Mouse (Mus musculus): ENCODE results near the gene Gm21954. TPM values are rescaled to one million over a fixed set of nuclear protein-coding genes. Genes with fewer than 3 reads are reported as not detected.

The Gm21954 gene
- polyA plus RNA-seq, 1 experiment from 2014 or later = not detected

- ATAC-seq (ENCODE audit: low FRiP score, low read depth) = peak; percentile 49; the same call in 1 of the 2 replicates
- Histone ChIP-seq H3K9me3 (no peaks in the 10 kb centered on the region), H3K4me1 (peaks cover 12% of the 10 kb centered on the region), H3K36me3 (no peaks in the 10 kb centered on the region; the same call in 1 of the 2 replicates), H3K4me3 (no peak overlapping the region), H3K9ac (no peak overlapping the region), H3K27me3 (replicated peaks) (no peaks in the 10 kb centered on the region), H3K4me2 (replicated peaks) (peak overlapping the region; percentile 57), H3K27ac (no peak overlapping the region)
- 57% methylated on average over 3 of the region's 3 CpGs for WGBS
These were observed 10.9 kb downstream of the Gm21954 start for GRCm38 (mm10) chr3:55461092-55461491.

DNA sequence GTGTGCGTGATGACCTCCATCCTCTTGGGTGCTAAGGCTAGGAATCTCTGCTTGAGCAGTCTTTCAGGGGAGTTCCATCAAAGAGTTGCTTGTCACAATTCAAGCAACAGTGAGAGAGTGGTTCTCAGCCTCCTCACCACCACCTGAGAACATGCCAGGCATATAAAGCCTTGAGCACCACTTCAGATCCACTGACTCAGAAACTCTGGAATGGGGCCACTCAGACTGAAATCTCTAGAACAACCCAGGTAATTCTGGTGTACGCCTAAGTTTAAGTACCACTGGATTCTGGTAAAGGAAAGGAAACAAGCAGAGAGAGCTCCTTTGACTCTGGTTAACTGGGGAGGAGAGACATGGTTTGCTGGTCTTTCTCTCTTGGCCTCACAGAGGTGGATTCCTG, 19.5 kb downstream of the Gm21954 start:
- no peaks in the 10 kb centered on the region for H3K27me3 ChIP-seq (replicated peaks)
- no peaks in the 10 kb centered on the region for H3K9me3 ChIP-seq
- no peak overlapping the region for H3K27ac ChIP-seq
- no peak for ATAC-seq (ENCODE audit: low FRiP score, low read depth)
- 93% methylated on average over 2 of the region's 2 CpGs for WGBS
- H3K4me2 ChIP-seq (replicated peaks) = no peak overlapping the region
- no peak overlapping the region for H3K9ac ChIP-seq
- no peaks in the 10 kb centered on the region for H3K4me1 ChIP-seq
- no peak overlapping the region for H3K4me3 ChIP-seq
- peaks cover 3% of the 10 kb centered on the region for H3K36me3 ChIP-seq

DNA sequence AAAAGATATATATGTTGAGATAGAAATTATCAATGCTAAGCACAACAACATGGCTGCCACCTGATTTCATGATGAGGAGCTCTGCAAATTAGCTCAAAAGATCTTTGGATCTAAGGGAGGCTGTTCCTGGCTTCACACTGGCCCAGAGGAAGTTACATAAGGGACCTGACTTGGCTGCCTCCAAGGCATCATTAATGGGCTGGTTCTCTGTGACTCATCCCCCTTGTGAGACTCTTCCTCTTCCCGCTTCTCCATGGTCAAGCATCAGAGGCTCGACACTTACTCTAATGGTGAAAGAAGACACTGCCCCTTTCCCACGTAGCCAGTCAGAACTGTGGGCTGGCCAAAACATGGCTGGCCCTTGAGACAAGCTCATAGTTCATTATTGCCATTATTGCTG, 20.1 kb downstream of the Gm21954 start:
- ATAC-seq (ENCODE audit: low FRiP score, low read depth) = no peak
- no peak overlapping the region for H3K4me2 ChIP-seq (replicated peaks)
- peaks cover 3% of the 10 kb centered on the region for H3K36me3 ChIP-seq
- H3K9ac ChIP-seq = no peak overlapping the region
- H3K27ac ChIP-seq = no peak overlapping the region
- no peaks in the 10 kb centered on the region for H3K27me3 ChIP-seq (replicated peaks)
- no peaks in the 10 kb centered on the region for H3K9me3 ChIP-seq
- H3K4me3 ChIP-seq = no peak overlapping the region
- WGBS = 85% methylated on average over 3 of the region's 3 CpGs
- H3K4me1 ChIP-seq = no peaks in the 10 kb centered on the region

DNA sequence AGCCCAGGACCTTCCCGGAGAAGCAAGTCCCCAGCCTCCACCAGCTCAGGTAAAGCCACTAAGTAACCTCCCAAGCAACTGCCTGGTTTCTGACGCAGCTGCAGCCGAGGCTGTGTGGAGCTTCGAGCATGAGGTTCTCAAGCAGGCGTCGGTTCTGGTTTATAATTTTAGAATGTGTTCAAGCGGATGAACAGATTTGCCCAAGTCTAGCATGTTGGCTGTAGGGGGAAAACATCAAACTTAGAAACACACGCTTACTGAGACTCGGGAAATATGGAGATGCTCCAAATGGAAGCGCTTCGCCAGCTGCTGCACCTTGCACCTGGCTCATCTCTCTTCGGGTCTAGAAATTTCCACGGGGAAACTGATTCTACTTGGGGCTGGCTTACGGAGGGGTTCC, 21.0 kb downstream of the Gm21954 start:
- Histone ChIP-seq H3K27ac (no peak overlapping the region), H3K36me3 (peaks cover 3% of the 10 kb centered on the region; the same call in 1 of the 2 replicates), H3K4me1 (no peaks in the 10 kb centered on the region), H3K4me2 (replicated peaks) (no peak overlapping the region), H3K9me3 (no peaks in the 10 kb centered on the region), H3K9ac (no peak overlapping the region), H3K4me3 (no peak overlapping the region), H3K27me3 (replicated peaks) (no peaks in the 10 kb centered on the region)
- no peak for ATAC-seq (ENCODE audit: low FRiP score, low read depth)
- WGBS = 94% methylated on average over 14 of the region's 14 CpGs

DNA sequence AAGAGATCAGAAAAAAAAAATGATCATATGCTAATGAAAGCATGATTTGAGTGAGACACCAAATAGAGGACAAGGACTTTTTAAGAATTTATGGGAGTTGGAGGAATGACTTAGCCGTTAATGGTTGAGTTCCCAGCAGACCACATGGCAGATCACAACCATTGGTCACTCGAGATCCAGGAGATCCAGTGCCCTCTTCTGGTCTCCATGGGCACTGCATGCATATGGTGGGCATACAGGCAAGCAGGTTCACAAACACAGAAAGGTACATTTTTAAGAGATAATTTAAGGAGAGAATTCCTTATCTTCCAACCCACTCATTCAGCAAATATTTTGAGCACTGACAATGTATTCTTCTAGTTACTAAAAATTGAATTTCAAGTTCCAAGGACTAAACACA, 22.9 kb downstream of the Gm21954 start:
- H3K9me3 ChIP-seq = no peaks in the 10 kb centered on the region
- no peak overlapping the region for H3K27ac ChIP-seq
- no peaks in the 10 kb centered on the region for H3K4me1 ChIP-seq
- H3K36me3 ChIP-seq = peaks cover 3% of the 10 kb centered on the region; the same call in 1 of the 2 replicates
- H3K4me2 ChIP-seq (replicated peaks) = no peak overlapping the region
- no peak for ATAC-seq (ENCODE audit: low FRiP score, low read depth)
- H3K4me3 ChIP-seq = no peak overlapping the region
- H3K9ac ChIP-seq = no peak overlapping the region
- WGBS = 87% methylated on average over 2 of the region's 2 CpGs
- H3K27me3 ChIP-seq (replicated peaks) = no peaks in the 10 kb centered on the region

- no peaks in the 10 kb centered on the region for H3K9me3 ChIP-seq
- H3K4me3 ChIP-seq = no peak overlapping the region
- H3K36me3 ChIP-seq = peaks cover 3% of the 10 kb centered on the region; the same call in 1 of the 2 replicates
- H3K4me2 ChIP-seq (replicated peaks) = no peak overlapping the region
- no peak overlapping the region for H3K27ac ChIP-seq
- no peak for ATAC-seq (ENCODE audit: low FRiP score, low read depth)
- H3K27me3 ChIP-seq (replicated peaks) = no peaks in the 10 kb centered on the region
- no peak overlapping the region for H3K9ac ChIP-seq
- H3K4me1 ChIP-seq = no peaks in the 10 kb centered on the region
- 87% methylated on average over 5 of the region's 5 CpGs for WGBS
These were observed 24.2 kb downstream of the Gm21954 start for GRCm38 (mm10) chr3:55447486-55448460.

DNA sequence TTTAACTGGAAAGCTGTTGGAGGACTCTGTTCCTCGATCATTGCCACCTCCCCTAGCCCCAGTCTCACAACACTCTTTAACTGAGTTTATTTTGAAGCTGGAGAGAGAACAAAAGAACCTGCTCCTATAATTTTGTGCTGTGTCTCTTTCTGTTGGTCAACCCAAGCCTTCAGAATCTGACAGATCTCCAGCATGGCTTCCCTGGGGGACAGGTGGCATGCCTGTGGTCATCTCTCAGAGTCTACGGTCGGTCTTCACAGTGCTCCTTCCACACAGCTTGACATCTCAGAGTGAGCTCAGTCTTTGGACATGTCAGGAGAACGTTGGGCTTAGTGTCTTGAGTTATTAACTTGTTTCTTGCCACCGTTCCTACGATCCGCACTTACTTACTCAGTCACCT, 25.3 kb downstream of the Gm21954 start:
- no peaks in the 10 kb centered on the region for H3K36me3 ChIP-seq
- no peaks in the 10 kb centered on the region for H3K4me1 ChIP-seq
- 90% methylated on average over 7 of the region's 7 CpGs for WGBS
- H3K9ac ChIP-seq = no peak overlapping the region
- no peak overlapping the region for H3K27ac ChIP-seq
- H3K4me3 ChIP-seq = no peak overlapping the region
- H3K9me3 ChIP-seq = no peaks in the 10 kb centered on the region
- no peak overlapping the region for H3K4me2 ChIP-seq (replicated peaks)
- H3K27me3 ChIP-seq (replicated peaks) = no peaks in the 10 kb centered on the region
- ATAC-seq (ENCODE audit: low FRiP score, low read depth) = no peak

GRCm38 (mm10) chr3:55443725-55444124, 28.3 kb downstream of the Gm21954 start:
- Histone ChIP-seq H3K36me3 (no peaks in the 10 kb centered on the region), H3K4me3 (no peak overlapping the region), H3K27ac (no peak overlapping the region), H3K4me1 (no peaks in the 10 kb centered on the region), H3K9me3 (no peaks in the 10 kb centered on the region), H3K27me3 (replicated peaks) (no peaks in the 10 kb centered on the region), H3K4me2 (replicated peaks) (no peak overlapping the region), H3K9ac (no peak overlapping the region)
- WGBS = 87% methylated on average over 2 of the region's 2 CpGs
- ATAC-seq (ENCODE audit: low FRiP score, low read depth) = no peak

- 90% methylated on average over 8 of the region's 8 CpGs for WGBS
These were observed 28.7 kb downstream of the Gm21954 start for GRCm38 (mm10) chr3:55443271-55443670.

GRCm38 (mm10) chr3:55442012-55442645, 29.9 kb downstream of the Gm21954 start:
- Histone ChIP-seq H3K4me1 (no peaks in the 10 kb centered on the region), H3K27ac (no peak overlapping the region), H3K36me3 (no peaks in the 10 kb centered on the region), H3K4me2 (replicated peaks) (no peak overlapping the region), H3K27me3 (replicated peaks) (no peaks in the 10 kb centered on the region), H3K9me3 (no peaks in the 10 kb centered on the region), H3K9ac (no peak overlapping the region), H3K4me3 (no peak overlapping the region)
- WGBS = 88% methylated on average over 11 of the region's 11 CpGs
- ATAC-seq (ENCODE audit: low FRiP score, low read depth) = no peak

More at GRCm38 (mm10) chr3:55443271-55443670, 28.7 kb downstream of the Gm21954 start:
- Histone ChIP-seq H3K4me1 (no peaks in the 10 kb centered on the region), H3K4me2 (replicated peaks) (no peak overlapping the region), H3K27ac (no peak overlapping the region), H3K36me3 (no peaks in the 10 kb centered on the region), H3K27me3 (replicated peaks) (no peaks in the 10 kb centered on the region), H3K9me3 (no peaks in the 10 kb centered on the region), H3K9ac (no peak overlapping the region), H3K4me3 (no peak overlapping the region)
- ATAC-seq (ENCODE audit: low FRiP score, low read depth) = no peak

- Histone ChIP-seq H3K9ac (no peak overlapping the region), H3K9me3 (no peaks in the 10 kb centered on the region), H3K27me3 (replicated peaks) (no peaks in the 10 kb centered on the region), H3K4me2 (replicated peaks) (no peak overlapping the region), H3K27ac (no peak overlapping the region), H3K4me3 (no peak overlapping the region), H3K4me1 (no peaks in the 10 kb centered on the region), H3K36me3 (no peaks in the 10 kb centered on the region)
- WGBS = 69% methylated on average over 8 of the region's 8 CpGs
- no peak for ATAC-seq (ENCODE audit: low FRiP score, low read depth)
These were observed 31.7 kb downstream of the Gm21954 start for GRCm38 (mm10) chr3:55440342-55440741.

DNA sequence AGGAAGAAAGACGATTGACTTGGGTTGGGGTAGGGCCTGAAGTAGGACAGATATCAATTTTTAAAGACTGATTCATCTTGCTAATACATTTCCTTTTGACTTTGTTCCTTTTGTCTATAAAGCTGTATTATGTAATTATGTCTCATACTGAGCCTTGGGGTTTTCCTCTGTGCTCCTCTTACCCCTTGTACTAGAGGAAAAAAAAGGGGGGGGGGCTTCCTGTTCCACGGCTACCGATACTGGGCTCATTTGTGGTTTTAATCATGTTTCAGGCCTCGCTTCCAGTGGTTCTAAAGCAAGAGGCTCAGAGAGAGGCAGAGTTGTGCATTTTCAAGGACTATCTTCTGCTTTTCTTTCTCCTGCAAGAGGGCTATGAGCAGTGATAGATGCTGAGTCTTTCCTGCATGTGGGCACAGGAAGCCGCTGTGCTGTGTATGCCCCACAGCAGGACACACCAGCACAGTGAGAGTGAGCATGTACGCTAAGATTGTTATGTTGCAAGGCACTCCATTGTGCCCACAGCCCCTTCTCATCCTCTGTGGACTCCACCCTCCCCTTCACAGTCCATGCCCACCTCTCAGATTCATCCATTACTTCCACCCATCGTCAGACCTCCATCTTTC, 33.1 kb downstream of the Gm21954 start:
- 85% methylated on average over 7 of the region's 7 CpGs for WGBS

More for the DNA sequence above, 33.1 kb downstream of the Gm21954 start:
- Histone ChIP-seq H3K9me3 (no peaks in the 10 kb centered on the region), H3K4me2 (replicated peaks) (no peak overlapping the region), H3K36me3 (no peaks in the 10 kb centered on the region), H3K4me3 (no peak overlapping the region), H3K27me3 (replicated peaks) (no peaks in the 10 kb centered on the region), H3K4me1 (no peaks in the 10 kb centered on the region), H3K27ac (no peak overlapping the region), H3K9ac (no peak overlapping the region)
- no peak for ATAC-seq (ENCODE audit: low FRiP score, low read depth)
